Mouse (Mus musculus) CH12.LX (cell line): Measurements from ENCODE around the gene 1700037H04Rik. TPM values are rescaled to one million over a fixed set of nuclear protein-coding genes. Genes with fewer than 3 reads are reported as not detected.

ENCODE experiments used
- DNase-seq: peaks from one replicate; pipeline ENCODE4 v3.0.0-alpha.2; 2013; ENCODE audit errors: extremely low read depth
- H3K27ac ChIP-seq: 2 replicates; pipeline ENCODE4 v1.5.1; 2012; ENCODE audit warnings: low read depth, mild to moderate bottlenecking, control low read depth, moderate library complexity; ENCODE audit not compliant: insufficient read depth
- H3K27me3 ChIP-seq: replicated peaks from 2 replicates; pipeline ENCODE3; 2012; ENCODE audit warnings: inconsistent platforms
- H3K36me3 ChIP-seq, 2 experiments: replicated peaks in 1 of 2; 2 replicates each; pipeline versions ENCODE3 to v1.6.1; 2012; ENCODE audit warnings: inconsistent platforms in 1 of 2, low read length in 1 of 2, mild to moderate bottlenecking in 1 of 2, mixed read lengths in 1 of 2, moderate library complexity in 1 of 2; ENCODE audit not compliant: control insufficient read depth in 1 of 2, insufficient read depth in 1 of 2
- H3K4me1 ChIP-seq, 2 experiments: 2 replicates each; pipeline ENCODE4 v1.6.1; 2012; ENCODE audit warnings: inconsistent platforms in 1 of 2, moderate library complexity in 1 of 2; ENCODE audit not compliant: insufficient read depth in 2 of 2, control insufficient read depth in 1 of 2
- H3K4me2 ChIP-seq: 2 replicates; pipeline ENCODE4 v1.6.1; 2012; ENCODE audit warnings: low read depth, mild to moderate bottlenecking, control low read depth; ENCODE audit not compliant: poor library complexity, insufficient read depth, severe bottlenecking
- H3K4me3 ChIP-seq, 3 experiments: fragments of 150-350 bp in 1 of 3; sonication (generic) in 1 of 3; replicated peaks in 1 of 3; 2 replicates each; pipeline versions ENCODE3 to v1.5.1; 2011 to 2012; ENCODE audit warnings: low read depth in 2 of 3, low read length in 2 of 3, mild to moderate bottlenecking in 2 of 3, moderate library complexity in 2 of 3, control low read depth in 1 of 3, improper control_type of control experiment in 1 of 3, inconsistent platforms in 1 of 3, mixed read lengths in 1 of 3; ENCODE audit not compliant: poor library complexity in 1 of 3
- H3K79me2 ChIP-seq: replicated peaks from 2 replicates; pipeline ENCODE4 v1.6.1; 2012; ENCODE audit warnings: mild to moderate bottlenecking, moderate library complexity; ENCODE audit not compliant: control insufficient read depth, poor library complexity, insufficient read depth, severe bottlenecking; ENCODE audit errors: extremely low read depth
- H3K9ac ChIP-seq: 2 replicates; pipeline ENCODE4 v1.6.1; 2012; ENCODE audit warnings: low read depth, mild to moderate bottlenecking, control low read depth, moderate library complexity; ENCODE audit not compliant: insufficient read depth
- H3K9me3 ChIP-seq: replicated peaks from 2 replicates; pipeline ENCODE3; 2012; ENCODE audit warnings: low read length, inconsistent platforms, mixed read lengths
- BHLHE40 ChIP-seq: IDR thresholded peaks from 2 replicates; pipeline ENCODE4 v1.6.1; 2011; ENCODE audit warnings: mild to moderate bottlenecking, low read depth, low read length, improper control_type of control experiment
- CHD2 ChIP-seq: IDR thresholded peaks from 2 replicates; pipeline ENCODE4 v1.6.1; 2011; ENCODE audit warnings: low read length, improper control_type of control experiment
- E2F4 ChIP-seq: IDR thresholded peaks from 2 replicates; pipeline ENCODE4 v1.6.1; 2011; ENCODE audit warnings: low read depth, low read length, improper control_type of control experiment; ENCODE audit not compliant: insufficient replicate concordance
- ELF1 ChIP-seq: IDR thresholded peaks from 2 replicates; pipeline ENCODE4 v1.6.1; 2014; ENCODE audit warnings: low read depth, mild to moderate bottlenecking, inconsistent platforms, low read length, improper control_type of control experiment
- JUN ChIP-seq: IDR thresholded peaks from 2 replicates; pipeline ENCODE4 v1.6.1; 2011; ENCODE audit warnings: low read depth, mild to moderate bottlenecking, low read length, improper control_type of control experiment, moderate library complexity; ENCODE audit not compliant: insufficient read depth
- JUND ChIP-seq: conservative IDR thresholded peaks from 2 replicates; pipeline ENCODE4 v1.6.1; 2011; ENCODE audit warnings: low read depth, low read length, improper control_type of control experiment
- MAZ ChIP-seq: IDR thresholded peaks from 2 replicates; pipeline ENCODE4 v1.6.1; 2012; ENCODE audit warnings: low read depth, mild to moderate bottlenecking, inconsistent platforms, low read length, improper control_type of control experiment, moderate library complexity
- MXI1 ChIP-seq: IDR thresholded peaks from 2 replicates; pipeline ENCODE4 v1.6.1; 2011; ENCODE audit warnings: mild to moderate bottlenecking, low read depth, low read length, improper control_type of control experiment
- NRF1 ChIP-seq: IDR thresholded peaks from 2 replicates; pipeline ENCODE4 v1.6.1; 2014; ENCODE audit warnings: low read depth, mild to moderate bottlenecking, inconsistent platforms, low read length, improper control_type of control experiment, moderate library complexity
- POLR2A ChIP-seq: IDR thresholded peaks from 2 replicates; pipeline ENCODE4 v1.6.1; 2011; ENCODE audit warnings: low read depth, mild to moderate bottlenecking, improper control_type of control experiment, low read length
- POLR2AphosphoS2 ChIP-seq: IDR thresholded peaks from 2 replicates; pipeline ENCODE4 v1.6.1; 2011; ENCODE audit warnings: low read depth, low read length, improper control_type of control experiment
- RAD21 ChIP-seq: IDR thresholded peaks from 2 replicates; pipeline ENCODE4 v1.6.1; 2011; ENCODE audit warnings: low read depth, mild to moderate bottlenecking, low read length, improper control_type of control experiment, moderate library complexity
- SMC3 ChIP-seq: IDR thresholded peaks from 2 replicates; pipeline ENCODE4 v1.6.1; 2011; ENCODE audit warnings: low read depth, low read length, improper control_type of control experiment
- TCF12 ChIP-seq: IDR thresholded peaks from 2 replicates; pipeline ENCODE4 v1.6.1; 2014; ENCODE audit warnings: low read depth, mild to moderate bottlenecking, inconsistent platforms, low read length, improper control_type of control experiment
- USF1 ChIP-seq: IDR thresholded peaks from 2 replicates; pipeline ENCODE4 v1.6.1; 2014; ENCODE audit warnings: low read depth, mild to moderate bottlenecking, inconsistent platforms, low read length, improper control_type of control experiment
- USF2 ChIP-seq: conservative IDR thresholded peaks from 2 replicates; pipeline ENCODE4 v1.6.1; 2011; ENCODE audit warnings: low read depth, low read length, improper control_type of control experiment
- ZC3H11A ChIP-seq: IDR thresholded peaks from 2 replicates; pipeline ENCODE4 v1.6.1; 2012; ENCODE audit warnings: low read depth, mild to moderate bottlenecking, inconsistent platforms, low read length, improper control_type of control experiment
- ZKSCAN1 ChIP-seq: IDR thresholded peaks from 2 replicates; pipeline ENCODE4 v1.6.1; 2012; ENCODE audit warnings: low read depth, inconsistent platforms, low read length, improper control_type of control experiment, borderline replicate concordance
- ZMIZ1 ChIP-seq: IDR thresholded peaks from 2 replicates; pipeline ENCODE4 v1.6.1; 2012; ENCODE audit warnings: low read depth, mild to moderate bottlenecking, inconsistent platforms, low read length, improper control_type of control experiment
- dilution Hi-C: fragments of 300-500 bp; cut with MboI; formaldehyde crosslinking; loops from 2 replicates; pipeline ENCODE4 v1.14.3; 2020; ENCODE audit warnings: low sequenced_read_pairs; ENCODE audit not compliant: extremely low pct_unique_long_range_greater_than_20kb, extremely low pct_ligation_motif_present
- in situ Hi-C: fragments of 300-500 bp; cut with MboI; formaldehyde crosslinking; loops from 3 replicates; pipeline ENCODE4 v1.14.3; 2019; ENCODE audit warnings: low sequenced_read_pairs, low pct_ligation_motif_present, low pct_unique_long_range_greater_than_20kb, mixed read lengths
- polyA plus RNA-seq: library from polyadenylated mRNA; unstranded; fragments of >175 nt; gene quantifications from 2 replicates; pipeline ENCODE4 v1.2.1, GENCODE M21; 2012; ENCODE audit warnings: low read depth; ENCODE audit not compliant: insufficient read length
- total RNA-seq, 2 experiments: library from RNA; depleted of rRNA; stranded (reverse); fragments of 300-350 nt in 1 of 2; fragments of >200 nt in 1 of 2; gene quantifications; 2 replicates each; pipeline ENCODE4 v1.2.3; 2012 to 2014

The 1700037H04Rik gene
- total and polyA plus RNA-seq, 3 experiments: 16.0 to 40.0 (median 36.5) TPM

- no peak for TF ChIP-seq ZMIZ1
- TF ChIP-seq POLR2A: no peak
- no peak for TF ChIP-seq JUN
- no peak for TF ChIP-seq BHLHE40
- no peak for TF ChIP-seq TCF12
- no peak for TF ChIP-seq USF2
- no peak for TF ChIP-seq CHD2
- no peak for TF ChIP-seq MXI1
- TF ChIP-seq USF1: no peak
- no peak for TF ChIP-seq RAD21
- TF ChIP-seq POLR2AphosphoS2: no peak
- TF ChIP-seq NRF1: no peak
- TF ChIP-seq ELF1: no peak
- TF ChIP-seq SMC3: no peak
- Histone ChIP-seq H3K4me1 (0 out of 4 replicates have a peak, but pooled peaks cover 0 to 2% of the 10 kb centered on the region in 2 experiments), H3K9me3 (no peaks in the 10 kb centered on the region), H3K9ac (no peak overlapping the region), H3K79me2 (no peaks in the 10 kb centered on the region), H3K27ac (no peak overlapping the region), H3K27me3 (no peaks in the 10 kb centered on the region), H3K4me3 (no peak overlapping the region), H3K36me3 (peaks cover 46 to 94% of the 10 kb centered on the region in 2 experiments), H3K4me2 (no peak overlapping the region)
- dilution Hi-C loops: no loop called here
- in situ Hi-C loops: no loop called here
- DNase-seq: no peak
Measured at GRCm38 (mm10) chr2:131147043-131147365, 12.9 kb downstream of the 1700037H04Rik start.

GRCm38 (mm10) chr2:131146193-131147042, 13.5 kb downstream of the 1700037H04Rik start:
- in situ Hi-C loops (no loop called here), dilution Hi-C loops (no loop called here)
- H3K9me3 ChIP-seq: no peaks in the 10 kb centered on the region
- no peak overlapping the region for H3K27ac ChIP-seq
- no peak for DNase-seq
- H3K4me2 ChIP-seq: no peak overlapping the region
- H3K4me1 ChIP-seq: 0 out of 4 replicates have a peak, but pooled peaks cover 0 to 2% of the 10 kb centered on the region in 2 experiments
- H3K27me3 ChIP-seq: no peaks in the 10 kb centered on the region
- H3K79me2 ChIP-seq: no peaks in the 10 kb centered on the region
- H3K4me3 ChIP-seq: no peak overlapping the region
- peaks cover 45 to 93% of the 10 kb centered on the region in 2 experiments for H3K36me3 ChIP-seq
- TF ChIP-seq ZKSCAN1 (no peak), BHLHE40 (no peak), NRF1 (no peak), USF1 (no peak), JUN (no peak), E2F4 (no peak), ZC3H11A (no peak), JUND (no peak), MAZ (no peak)
- no peak overlapping the region for H3K9ac ChIP-seq
